Mouse (Mus musculus) heart, embryonic 15.5 days (tissue): ENCODE measurements around the gene Tyw5. TPM values are rescaled to one million over a fixed set of nuclear protein-coding genes. Genes with fewer than 3 reads are reported as not detected.

Experiments used
- ATAC-seq: fragments of 200-750 bp; cut with Nextera tagmentation; replicated peaks from 2 replicates; pipeline ENCODE4 v1.8.0; 2017; ENCODE audit warnings: low read depth, moderate TSS enrichment; ENCODE audit not compliant: insufficient number of reproducible peaks, insufficient read depth, low FRiP score
- H3K27ac ChIP-seq: fragments of 300-500 bp; sonication (generic); 2 replicates; pipeline ENCODE4 v1.5.1; 2015; ENCODE audit warnings: mild to moderate bottlenecking, inconsistent platforms
- H3K27me3 ChIP-seq: fragments of 300-500 bp; sonication (generic); 2 replicates; pipeline ENCODE4 v1.6.1; 2015; ENCODE audit warnings: inconsistent platforms
- H3K36me3 ChIP-seq: fragments of 300-500 bp; sonication (generic); 2 replicates; pipeline ENCODE4 v1.6.1; 2015; ENCODE audit warnings: mild to moderate bottlenecking, inconsistent platforms
- H3K4me1 ChIP-seq: fragments of 300-500 bp; sonication (generic); replicated peaks from 2 replicates; pipeline ENCODE4 v1.6.1; 2015; ENCODE audit warnings: inconsistent platforms
- H3K4me2 ChIP-seq: fragments of 300-500 bp; sonication (generic); 2 replicates; pipeline ENCODE4 v1.6.1; 2015; ENCODE audit warnings: inconsistent platforms, mild to moderate bottlenecking, moderate library complexity
- H3K4me3 ChIP-seq: fragments of 300-500 bp; sonication (generic); 2 replicates; pipeline ENCODE4 v1.5.1; 2015; ENCODE audit warnings: mild to moderate bottlenecking, inconsistent platforms
- H3K9ac ChIP-seq: fragments of 300-500 bp; sonication (generic); 2 replicates; pipeline ENCODE4 v1.6.1; 2015; ENCODE audit warnings: mild to moderate bottlenecking, inconsistent platforms
- H3K9me3 ChIP-seq: fragments of 300-500 bp; sonication (generic); replicated peaks from 2 replicates; pipeline ENCODE4 v1.6.1; 2016; ENCODE audit warnings: inconsistent platforms
- WGBS: fragments of 180-500 bp; shearing (Covaris S2); methylation state at CpG from one replicate; pipeline ENCODE4 v1.1.7; 2015; ENCODE audit warnings: mixed read lengths; 5-methylcytosine and 5-hydroxymethylcytosine counted together
- polyA plus RNA-seq: library from polyadenylated mRNA; unstranded; fragments of >200 nt; fragmentation: Nextera tagmentation; extraction: Ambion mirVana; gene quantifications from 2 replicates; pipeline ENCODE4 v1.2.1, GENCODE M21; 2015

The Tyw5 gene
- polyA plus RNA-seq, 1 experiment from 2014 or later: 16.9 TPM

DNA sequence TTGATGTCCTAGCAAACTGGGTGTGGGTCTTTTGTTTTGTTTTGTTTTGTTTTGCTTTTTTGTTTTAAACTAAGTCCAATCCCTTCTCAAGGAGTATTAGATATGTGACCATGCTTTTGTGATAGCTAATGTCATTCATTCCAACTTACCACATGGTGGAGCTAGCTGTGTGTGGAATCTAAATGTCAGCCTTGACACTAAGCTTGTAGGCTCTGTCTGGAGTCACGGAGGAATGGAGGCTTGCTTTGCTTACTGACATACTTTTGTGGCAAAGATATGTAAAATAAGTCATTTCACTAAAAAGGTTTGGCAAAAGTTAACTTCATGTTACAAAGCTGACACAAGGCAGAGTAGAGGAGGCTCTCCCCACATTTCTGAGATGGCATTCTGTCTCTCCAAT, 16.8 kb upstream of the Tyw5 start:
- Histone ChIP-seq H3K27me3 (no peaks in the 10 kb centered on the region), H3K4me1 (peaks cover under 1% of the 10 kb centered on the region; the same call in 1 of the 2 replicates), H3K27ac (no peak overlapping the region), H3K4me3 (no peak overlapping the region), H3K36me3 (no peaks in the 10 kb centered on the region), H3K9ac (no peak overlapping the region), H3K4me2 (no peak overlapping the region), H3K9me3 (no peaks in the 10 kb centered on the region)
- whole genome bisulfite sequencing: 5% methylated on average over 1 of the region's 1 CpGs
- no peak for ATAC-seq

DNA sequence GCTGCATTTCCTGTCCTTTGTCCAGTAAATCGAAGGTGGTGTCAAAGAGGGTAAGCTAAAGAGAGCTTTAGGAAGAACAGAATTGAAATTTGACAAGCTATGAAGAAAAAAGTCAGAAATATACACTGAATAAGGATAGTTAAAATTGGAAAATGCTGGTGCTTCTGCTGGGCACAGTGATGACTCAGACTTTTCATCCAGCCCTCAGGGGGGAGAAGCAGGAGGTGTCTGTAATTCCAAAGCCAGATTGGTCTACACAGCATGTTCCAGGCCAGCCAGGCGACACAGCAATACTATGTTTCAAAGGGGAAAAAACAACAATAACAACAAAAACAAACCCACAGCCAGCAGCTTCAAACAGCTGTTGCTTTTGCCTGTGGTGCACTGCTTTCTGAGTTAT, 6.5 kb upstream of the Tyw5 start:
- 83% methylated on average over 2 of the region's 2 CpGs for WGBS
- peaks cover 47% of the 10 kb centered on the region for H3K36me3 ChIP-seq

DNA sequence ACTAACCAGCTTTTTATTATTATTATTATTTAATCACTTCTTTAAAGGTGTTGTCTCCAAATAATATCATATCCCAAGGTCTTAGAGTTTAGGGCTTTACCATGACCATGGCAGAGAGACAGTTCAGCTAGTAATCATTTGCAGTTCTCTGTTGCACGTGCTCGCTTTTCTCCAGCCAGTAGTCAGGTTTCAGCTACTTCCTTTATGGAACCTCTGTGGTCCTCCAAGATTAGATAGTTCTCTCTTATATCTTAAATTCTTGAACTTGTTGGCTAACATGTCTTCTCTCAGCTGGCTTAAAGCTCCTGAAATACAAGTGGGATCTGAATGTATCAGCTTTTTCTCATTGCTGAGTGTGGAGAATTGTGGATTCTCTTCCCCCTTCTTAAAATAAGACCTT, 2.1 kb upstream of the Tyw5 start:
- Histone ChIP-seq H3K4me3 (no peak overlapping the region), H3K36me3 (peaks cover 26% of the 10 kb centered on the region), H3K27me3 (no peaks in the 10 kb centered on the region), H3K9me3 (no peaks in the 10 kb centered on the region), H3K4me2 (no peak overlapping the region), H3K27ac (no peak overlapping the region), H3K9ac (no peak overlapping the region), H3K4me1 (peaks cover 19% of the 10 kb centered on the region)
- ATAC-seq: no peak
- WGBS: 71% methylated on average over 2 of the region's 2 CpGs

More for the DNA sequence above, 6.5 kb upstream of the Tyw5 start:
- no peaks in the 10 kb centered on the region for H3K9me3 ChIP-seq
- no peak overlapping the region for H3K9ac ChIP-seq
- ATAC-seq: no peak
- no peak overlapping the region for H3K27ac ChIP-seq
- peaks cover 8% of the 10 kb centered on the region for H3K4me1 ChIP-seq
- no peak overlapping the region for H3K4me3 ChIP-seq
- no peak overlapping the region for H3K4me2 ChIP-seq
- H3K27me3 ChIP-seq: no peaks in the 10 kb centered on the region

DNA sequence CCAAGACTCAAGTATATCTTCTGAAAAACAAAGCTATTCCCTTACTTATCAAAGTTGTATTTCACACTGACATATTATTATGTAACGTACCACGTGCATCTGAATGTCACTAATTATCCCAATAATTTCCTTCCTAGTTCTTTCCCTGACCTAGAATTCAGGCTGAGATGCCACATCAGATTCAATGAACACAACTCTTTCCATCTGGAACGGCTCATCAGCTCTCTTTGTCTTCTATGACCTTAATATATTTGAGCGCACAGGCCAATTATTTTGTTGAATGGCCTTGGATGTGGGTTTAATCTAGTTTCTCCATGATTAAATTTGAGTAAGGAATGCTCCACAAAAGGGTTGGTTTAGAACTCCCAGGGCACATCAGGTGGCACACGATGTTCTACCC, 4.8 kb downstream of the Tyw5 start:
- no peak for ATAC-seq
- peaks cover 23% of the 10 kb centered on the region for H3K36me3 ChIP-seq
- 92% methylated on average over 5 of the region's 5 CpGs for whole genome bisulfite sequencing
- no peak overlapping the region for H3K27ac ChIP-seq
- H3K27me3 ChIP-seq: no peaks in the 10 kb centered on the region
- H3K4me2 ChIP-seq: no peak overlapping the region
- no peaks in the 10 kb centered on the region for H3K9me3 ChIP-seq
- peaks cover 2% of the 10 kb centered on the region for H3K4me1 ChIP-seq
- H3K9ac ChIP-seq: no peak overlapping the region
- H3K4me3 ChIP-seq: no peak overlapping the region

DNA sequence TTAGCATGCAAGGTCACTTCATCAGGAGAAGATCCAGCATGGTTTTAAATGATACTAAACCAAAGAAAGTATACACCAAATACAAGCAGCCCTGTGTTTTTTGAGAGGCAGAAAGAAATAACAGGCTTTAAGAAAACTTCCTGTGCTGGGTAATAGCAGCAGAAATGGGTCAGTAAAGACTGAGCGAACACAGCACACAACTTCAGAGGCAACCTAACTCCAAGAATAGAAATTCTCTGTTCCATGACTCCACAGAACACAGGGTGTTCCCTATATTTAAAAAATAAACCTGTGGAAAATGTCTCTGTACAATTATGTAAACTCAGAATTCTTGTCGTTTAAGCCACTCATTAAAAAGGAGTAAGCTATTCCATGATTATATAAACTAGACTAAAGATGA, 6.0 kb downstream of the Tyw5 start:
- Histone ChIP-seq H3K4me1 (peaks cover 2% of the 10 kb centered on the region), H3K9me3 (no peaks in the 10 kb centered on the region), H3K4me3 (no peak overlapping the region), H3K27me3 (no peaks in the 10 kb centered on the region), H3K27ac (no peak overlapping the region), H3K4me2 (no peak overlapping the region), H3K36me3 (peaks cover 33% of the 10 kb centered on the region), H3K9ac (no peak overlapping the region)
- 91% methylated on average over 2 of the region's 2 CpGs for WGBS
- no peak for ATAC-seq

DNA sequence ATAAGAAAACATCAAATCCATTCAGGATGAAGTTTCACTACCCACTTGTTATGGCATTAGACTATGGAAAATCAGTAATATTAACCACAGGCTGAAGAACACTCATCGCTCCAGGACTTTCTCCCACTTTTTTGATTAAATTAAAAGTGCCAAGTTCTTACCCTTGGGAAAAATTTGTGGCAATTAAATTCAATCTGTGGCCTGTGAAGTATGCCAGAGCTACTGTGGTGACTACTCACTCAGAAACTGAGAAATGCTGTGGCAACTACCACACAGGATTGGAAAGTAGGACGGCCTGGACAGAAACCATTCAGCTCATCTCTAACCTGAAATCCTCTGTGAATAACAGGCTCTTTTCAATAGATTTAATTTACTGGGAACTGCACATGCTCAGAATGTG, 6.6 kb downstream of the Tyw5 start:
- Histone ChIP-seq H3K36me3 (peaks cover 33% of the 10 kb centered on the region), H3K9ac (no peak overlapping the region), H3K9me3 (no peaks in the 10 kb centered on the region), H3K27ac (no peak overlapping the region), H3K4me1 (peaks cover 2% of the 10 kb centered on the region), H3K27me3 (no peaks in the 10 kb centered on the region), H3K4me3 (no peak overlapping the region), H3K4me2 (no peak overlapping the region)
- ATAC-seq: no peak
- WGBS: 93% methylated on average over 2 of the region's 2 CpGs

DNA sequence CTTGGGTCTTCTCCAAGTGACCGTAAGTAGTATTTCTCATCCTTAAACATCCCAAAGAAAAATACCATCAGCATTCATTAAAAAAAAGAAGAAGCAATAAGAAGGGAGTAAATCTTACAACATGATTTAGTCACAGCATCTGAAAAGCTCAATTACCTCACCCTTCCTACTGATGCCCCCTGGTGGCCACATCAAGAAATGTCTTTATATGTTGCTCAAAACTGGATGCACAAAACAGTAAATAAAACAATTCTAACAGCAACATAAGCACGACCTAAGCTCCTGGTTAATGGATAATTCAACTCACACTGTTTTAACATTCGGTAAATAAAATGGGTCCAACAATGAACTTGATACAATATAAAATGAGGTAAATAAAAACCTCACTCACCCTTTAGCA, 12.8 kb downstream of the Tyw5 start:
- WGBS: 64% methylated on average over 3 of the region's 3 CpGs
- Histone ChIP-seq H3K4me3 (no peak overlapping the region), H3K9me3 (no peaks in the 10 kb centered on the region), H3K36me3 (peaks cover 44% of the 10 kb centered on the region), H3K9ac (no peak overlapping the region), H3K4me1 (peaks cover 2% of the 10 kb centered on the region; the same call in 1 of the 2 replicates), H3K4me2 (no peak overlapping the region), H3K27me3 (no peaks in the 10 kb centered on the region), H3K27ac (no peak overlapping the region)
- no peak for ATAC-seq

DNA sequence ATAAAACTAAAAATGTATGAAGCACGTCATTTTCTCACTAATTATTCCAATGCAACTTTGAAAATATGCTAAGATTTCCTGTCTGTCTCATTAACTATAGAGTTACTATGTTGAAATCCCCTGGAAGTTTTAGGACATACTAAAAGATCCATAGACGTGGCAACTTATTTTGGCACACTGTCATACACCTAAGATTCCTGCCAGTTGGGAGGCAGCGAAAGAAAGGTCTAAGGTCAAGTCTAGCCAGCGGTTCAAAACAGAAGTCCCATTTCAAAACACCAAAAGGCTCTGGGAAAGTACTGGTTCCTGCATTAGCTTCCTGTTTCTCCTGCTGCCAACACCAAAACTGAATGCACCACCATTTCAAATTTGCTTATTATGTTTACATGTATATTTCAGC, 14.5 kb downstream of the Tyw5 start:
- H3K9me3 ChIP-seq: no peaks in the 10 kb centered on the region
- H3K36me3 ChIP-seq: peaks cover 47% of the 10 kb centered on the region
- no peak overlapping the region for H3K4me2 ChIP-seq
- H3K9ac ChIP-seq: no peak overlapping the region
- ATAC-seq: no peak
- 79% methylated on average over 4 of the region's 4 CpGs for WGBS
- H3K4me1 ChIP-seq: no peaks in the 10 kb centered on the region
- no peak overlapping the region for H3K4me3 ChIP-seq
- no peak overlapping the region for H3K27ac ChIP-seq
- no peaks in the 10 kb centered on the region for H3K27me3 ChIP-seq

DNA sequence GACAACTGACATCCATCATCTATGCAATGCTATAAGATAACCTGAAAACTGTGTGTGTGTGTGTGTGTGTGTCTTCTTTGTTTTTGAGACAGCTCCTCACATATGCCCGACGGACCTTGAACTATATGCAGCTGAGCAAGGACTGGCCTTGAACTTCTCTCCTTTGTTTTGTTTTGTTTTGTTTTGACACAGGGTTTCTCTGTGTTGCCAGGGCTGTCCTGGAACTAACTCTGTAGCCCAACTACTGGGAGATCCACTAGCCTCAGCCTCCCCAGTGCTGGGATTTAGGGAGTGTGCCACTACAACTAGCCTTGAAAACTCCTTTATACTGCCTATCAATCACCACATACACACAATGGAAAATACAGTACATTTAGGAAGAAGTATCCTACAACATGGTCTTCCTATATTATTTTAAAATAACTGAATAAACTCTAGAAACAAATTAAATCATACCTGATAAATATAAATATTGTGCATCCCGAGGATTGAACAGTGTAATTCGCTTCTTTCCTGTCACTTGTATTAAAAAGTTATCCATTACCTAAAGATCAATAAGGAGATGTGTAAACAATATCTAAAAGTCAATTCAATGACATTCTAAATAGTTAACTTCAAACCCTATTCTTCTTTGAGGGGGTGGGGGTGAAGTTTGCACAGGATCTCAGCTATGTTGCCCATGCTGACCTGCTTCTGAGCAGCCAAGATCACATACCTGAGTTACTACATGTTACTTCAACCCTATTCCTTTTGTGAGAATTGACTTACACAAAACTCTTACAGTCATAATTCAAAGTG, 15.7 kb downstream of the Tyw5 start:
- Histone ChIP-seq H3K27ac (no peak overlapping the region), H3K4me1 (no peaks in the 10 kb centered on the region), H3K27me3 (no peaks in the 10 kb centered on the region), H3K9ac (no peak overlapping the region), H3K4me2 (no peak overlapping the region), H3K4me3 (no peak overlapping the region), H3K9me3 (no peaks in the 10 kb centered on the region), H3K36me3 (peaks cover 36% of the 10 kb centered on the region)
- no peak for ATAC-seq
- 89% methylated on average over 4 of the region's 4 CpGs for WGBS

DNA sequence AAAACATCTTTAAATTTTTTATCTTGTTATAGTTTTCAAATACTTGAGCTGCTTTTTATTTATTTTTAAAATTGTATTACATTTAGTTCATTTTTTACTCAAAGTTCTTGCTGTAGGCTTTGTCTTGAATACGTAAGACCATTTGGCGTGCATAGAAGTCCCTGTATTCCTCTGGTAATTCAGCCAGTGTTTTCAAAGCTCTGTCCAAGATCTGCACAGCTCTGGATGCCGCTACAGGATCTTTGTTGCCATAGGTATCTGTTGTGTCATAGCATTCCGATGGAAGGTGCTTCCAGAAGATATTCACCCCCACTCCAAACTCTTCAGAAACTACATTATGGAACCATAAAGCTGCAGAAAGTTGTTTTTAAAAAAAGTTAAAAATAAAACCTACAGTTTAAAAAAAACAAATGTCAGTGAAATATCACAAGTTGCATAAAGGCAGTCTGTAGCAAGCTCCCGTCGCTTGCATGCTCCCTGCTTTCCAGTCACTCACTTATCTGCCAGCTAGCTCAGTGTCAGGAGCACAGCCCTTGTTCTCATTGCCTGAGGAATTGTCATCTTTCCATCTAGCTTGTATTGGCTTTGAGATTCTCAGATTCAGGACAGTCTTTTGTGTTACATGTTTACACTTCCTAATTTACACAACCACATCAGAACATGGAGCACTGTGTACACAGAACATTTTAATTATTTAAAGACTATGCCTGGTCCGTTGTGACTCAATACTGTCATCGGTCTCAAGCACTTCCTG, 18.3 kb downstream of the Tyw5 start:
- no peak overlapping the region for H3K27ac ChIP-seq
- 85% methylated on average over 8 of the region's 8 CpGs for whole genome bisulfite sequencing
- H3K9ac ChIP-seq: no peak overlapping the region
- no peak overlapping the region for H3K4me3 ChIP-seq
- H3K9me3 ChIP-seq: no peaks in the 10 kb centered on the region
- no peak for ATAC-seq
- no peaks in the 10 kb centered on the region for H3K27me3 ChIP-seq
- no peaks in the 10 kb centered on the region for H3K4me1 ChIP-seq
- H3K4me2 ChIP-seq: no peak overlapping the region
- H3K36me3 ChIP-seq: peaks cover 23% of the 10 kb centered on the region

DNA sequence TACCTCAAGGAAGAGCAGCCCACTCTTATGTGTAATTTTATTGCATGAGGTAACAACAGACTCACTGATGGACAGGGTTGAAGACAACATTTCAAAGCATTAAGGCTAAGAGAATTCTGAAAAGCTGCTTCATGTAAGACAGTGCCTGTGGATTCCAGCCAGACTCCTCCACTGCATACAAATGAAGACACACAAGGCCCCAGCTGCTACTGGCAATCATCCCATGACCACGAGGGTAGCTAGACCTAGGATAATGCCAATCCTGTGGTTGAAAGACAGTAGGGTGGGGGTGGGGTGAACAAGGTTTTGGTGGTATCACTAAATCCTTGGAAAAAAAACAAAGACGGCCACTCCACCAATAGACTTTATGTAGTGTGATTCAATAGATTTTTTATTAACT, 19.0 kb downstream of the Tyw5 start:
- Histone ChIP-seq H3K4me2 (no peak overlapping the region), H3K27ac (no peak overlapping the region), H3K9ac (no peak overlapping the region), H3K9me3 (no peaks in the 10 kb centered on the region), H3K4me3 (no peak overlapping the region), H3K27me3 (no peaks in the 10 kb centered on the region), H3K36me3 (peaks cover 16% of the 10 kb centered on the region), H3K4me1 (no peaks in the 10 kb centered on the region)
- no peak for ATAC-seq
- 79% methylated on average over 2 of the region's 2 CpGs for WGBS

DNA sequence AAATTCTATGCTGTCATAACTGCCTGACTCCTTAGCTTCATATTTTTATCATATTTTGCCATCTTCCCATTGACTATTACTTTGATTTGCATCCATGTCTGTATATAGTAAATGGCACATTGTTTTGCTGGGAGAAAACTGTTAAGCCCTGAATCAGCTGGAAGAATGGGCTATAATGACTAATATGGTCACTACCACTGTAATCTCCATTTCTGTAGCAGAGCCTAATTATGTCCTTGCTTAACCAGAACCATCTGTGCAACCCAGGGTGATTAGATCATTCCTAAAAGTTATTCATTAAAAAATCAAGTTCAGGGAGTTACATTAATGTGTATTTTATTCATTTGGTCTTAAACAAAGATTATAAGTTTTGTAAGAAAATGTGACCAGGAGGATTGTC, 20.4 kb downstream of the Tyw5 start:
- no peaks in the 10 kb centered on the region for H3K27me3 ChIP-seq
- no peak overlapping the region for H3K9ac ChIP-seq
- H3K4me1 ChIP-seq: no peaks in the 10 kb centered on the region
- H3K4me2 ChIP-seq: no peak overlapping the region
- no peak overlapping the region for H3K27ac ChIP-seq
- H3K36me3 ChIP-seq: peaks cover 11% of the 10 kb centered on the region
- H3K4me3 ChIP-seq: no peak overlapping the region
- ATAC-seq: no peak
- no peaks in the 10 kb centered on the region for H3K9me3 ChIP-seq
